Mouse (Mus musculus): ENCODE results near the gene Trio. TPM values are rescaled to one million over a fixed set of nuclear protein-coding genes. Genes with fewer than 3 reads are reported as not detected.

The Trio gene
- polyA plus RNA-seq, 1 experiment from 2014 or later: 44.7 TPM

DNA sequence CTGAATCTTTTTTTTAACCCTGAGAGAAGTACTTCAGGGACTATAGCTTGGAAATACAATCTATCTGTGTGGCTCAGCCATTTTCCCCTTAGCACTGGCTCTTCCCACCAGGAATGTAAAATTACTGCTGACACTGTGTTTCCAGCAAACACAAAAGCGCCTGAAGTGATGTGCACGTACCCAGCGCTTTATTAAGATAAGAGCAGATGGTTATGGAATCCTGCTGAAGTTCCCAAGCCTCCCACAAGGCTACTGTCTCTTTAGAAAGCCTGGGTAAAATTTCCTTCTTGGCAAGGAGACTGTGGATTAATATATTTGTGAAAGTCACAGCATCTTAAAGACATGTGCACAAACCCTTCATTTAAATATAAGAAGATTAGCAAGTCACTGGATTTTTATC, 141.8 kb downstream of the Trio start:
- H3K4me3 ChIP-seq: no peak overlapping the region
- H3K4me2 ChIP-seq (replicated peaks): no peak overlapping the region
- no peak overlapping the region for H3K9ac ChIP-seq (replicated peaks)
- 69% methylated on average over 3 of the region's 3 CpGs for WGBS
- H3K27me3 ChIP-seq: no peaks in the 10 kb centered on the region
- H3K9me3 ChIP-seq: no peaks in the 10 kb centered on the region
- peaks cover 17% of the 10 kb centered on the region for H3K36me3 ChIP-seq
- H3K27ac ChIP-seq (replicated peaks): no peak overlapping the region
- ATAC-seq (replicated peaks): no peak
- H3K4me1 ChIP-seq: peaks cover 5% of the 10 kb centered on the region; the same call in 1 of the 2 replicates

DNA sequence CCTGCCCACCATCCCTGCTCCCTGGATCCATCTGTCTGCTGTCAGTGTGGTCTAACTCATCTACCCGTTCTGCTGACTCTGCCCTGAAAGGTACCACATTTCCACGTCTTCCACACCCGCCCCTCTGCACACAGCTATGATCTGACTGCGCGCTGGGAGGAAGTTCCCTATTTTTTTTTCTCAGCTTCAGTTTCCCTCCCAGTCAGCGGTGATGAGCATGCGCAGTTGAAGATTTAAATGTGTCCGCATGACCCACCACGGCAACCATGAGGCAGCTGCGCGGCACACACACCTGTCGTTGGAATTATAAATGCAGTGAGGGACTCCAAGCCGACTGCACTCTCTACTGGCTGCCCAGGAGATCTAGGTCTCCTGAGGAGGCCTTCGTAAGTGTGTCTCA, 142.8 kb downstream of the Trio start:
- 93% methylated on average over 14 of the region's 14 CpGs for WGBS
- peaks cover 5% of the 10 kb centered on the region; the same call in 1 of the 2 replicates for H3K4me1 ChIP-seq
- H3K27me3 ChIP-seq: no peaks in the 10 kb centered on the region
- H3K9me3 ChIP-seq: no peaks in the 10 kb centered on the region
- H3K36me3 ChIP-seq: peaks cover 13% of the 10 kb centered on the region
- no peak overlapping the region for H3K27ac ChIP-seq (replicated peaks)
- no peak for ATAC-seq (replicated peaks)
- no peak overlapping the region for H3K4me3 ChIP-seq
- H3K4me2 ChIP-seq (replicated peaks): no peak overlapping the region
- no peak overlapping the region for H3K9ac ChIP-seq (replicated peaks)

DNA sequence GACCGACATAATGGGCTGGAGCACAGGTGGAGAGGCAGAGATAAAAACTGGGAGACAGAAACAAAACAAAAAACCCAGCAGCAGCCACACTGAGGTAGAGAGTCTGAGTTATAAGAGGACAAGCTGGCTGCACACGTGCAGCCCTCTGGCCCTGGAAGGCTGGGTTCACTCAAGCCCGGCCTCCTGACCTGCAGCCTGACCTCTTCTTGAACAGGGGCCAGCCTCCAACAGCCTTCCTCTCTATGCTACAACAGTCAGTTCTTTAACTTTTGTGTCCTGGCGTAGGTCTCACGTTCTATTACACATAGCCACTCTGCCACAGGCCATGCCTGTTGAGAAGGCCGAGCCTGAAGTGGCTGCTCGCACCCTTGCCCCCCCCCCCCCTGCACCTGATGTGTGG, 147.8 kb downstream of the Trio start:
- H3K36me3 ChIP-seq: peaks cover 25% of the 10 kb centered on the region
- H3K9me3 ChIP-seq: no peaks in the 10 kb centered on the region
- no peak for ATAC-seq (replicated peaks)
- no peaks in the 10 kb centered on the region for H3K27me3 ChIP-seq
- no peak overlapping the region for H3K4me2 ChIP-seq (replicated peaks)
- H3K27ac ChIP-seq (replicated peaks): no peak overlapping the region
- no peaks in the 10 kb centered on the region for H3K4me1 ChIP-seq
- WGBS: 78% methylated on average over 7 of the region's 7 CpGs
- H3K4me3 ChIP-seq: no peak overlapping the region
- no peak overlapping the region for H3K9ac ChIP-seq (replicated peaks)

DNA sequence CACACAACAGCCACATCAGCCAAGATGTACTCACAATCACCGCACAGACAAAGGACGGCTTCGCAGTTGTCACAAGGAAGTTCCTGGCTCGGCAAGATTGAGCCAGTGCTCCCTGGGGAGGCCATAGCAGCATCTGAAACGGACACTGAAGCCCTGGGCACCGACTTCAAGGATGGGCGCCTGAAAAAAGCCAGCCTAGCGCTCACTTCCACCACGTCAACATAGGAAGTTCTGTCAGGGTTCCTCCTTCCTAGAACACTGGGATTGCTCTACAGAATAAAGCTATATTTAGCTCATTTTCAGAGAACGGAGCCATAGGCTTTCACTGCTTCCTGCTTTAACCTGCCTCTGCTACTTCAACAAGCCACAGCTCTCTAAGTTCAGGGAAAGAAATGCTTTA, 149.3 kb downstream of the Trio start:
- Histone ChIP-seq H3K4me2 (replicated peaks) (no peak overlapping the region), H3K27ac (replicated peaks) (0 out of 2 replicates have a peak overlapping the region, but pooled peaks have one; percentile 3), H3K27me3 (no peaks in the 10 kb centered on the region), H3K9me3 (no peaks in the 10 kb centered on the region), H3K4me3 (no peak overlapping the region), H3K36me3 (peaks cover 25% of the 10 kb centered on the region), H3K9ac (replicated peaks) (no peak overlapping the region), H3K4me1 (no peaks in the 10 kb centered on the region)
- WGBS: 81% methylated on average over 10 of the region's 10 CpGs
- no peak for ATAC-seq (replicated peaks)

DNA sequence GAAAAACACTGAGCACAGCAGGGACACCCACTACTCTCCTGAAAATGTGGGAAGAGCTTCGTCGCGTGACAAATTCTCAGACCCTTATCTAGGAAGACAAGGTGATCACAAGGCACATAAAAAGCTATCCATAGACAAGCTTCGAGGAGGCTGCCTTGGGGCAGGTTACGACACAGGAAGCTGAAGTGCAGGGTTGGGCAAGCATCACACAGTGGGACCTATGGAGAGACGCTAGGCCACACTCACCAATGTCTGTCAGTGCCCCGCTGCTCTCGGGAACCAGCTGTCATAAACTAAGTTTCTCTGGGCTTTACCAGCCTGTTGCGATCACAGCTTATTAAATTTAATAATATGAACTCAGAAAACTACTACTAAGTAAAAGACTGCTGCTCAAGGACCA, 149.9 kb downstream of the Trio start:
- H3K27me3 ChIP-seq: no peaks in the 10 kb centered on the region
- H3K4me3 ChIP-seq: no peak overlapping the region
- ATAC-seq (replicated peaks): no peak
- WGBS: 90% methylated on average over 9 of the region's 9 CpGs
- H3K4me2 ChIP-seq (replicated peaks): no peak overlapping the region
- no peaks in the 10 kb centered on the region for H3K4me1 ChIP-seq
- H3K9ac ChIP-seq (replicated peaks): no peak overlapping the region
- no peaks in the 10 kb centered on the region for H3K9me3 ChIP-seq
- no peak overlapping the region for H3K27ac ChIP-seq (replicated peaks)
- H3K36me3 ChIP-seq: peaks cover 28% of the 10 kb centered on the region

DNA sequence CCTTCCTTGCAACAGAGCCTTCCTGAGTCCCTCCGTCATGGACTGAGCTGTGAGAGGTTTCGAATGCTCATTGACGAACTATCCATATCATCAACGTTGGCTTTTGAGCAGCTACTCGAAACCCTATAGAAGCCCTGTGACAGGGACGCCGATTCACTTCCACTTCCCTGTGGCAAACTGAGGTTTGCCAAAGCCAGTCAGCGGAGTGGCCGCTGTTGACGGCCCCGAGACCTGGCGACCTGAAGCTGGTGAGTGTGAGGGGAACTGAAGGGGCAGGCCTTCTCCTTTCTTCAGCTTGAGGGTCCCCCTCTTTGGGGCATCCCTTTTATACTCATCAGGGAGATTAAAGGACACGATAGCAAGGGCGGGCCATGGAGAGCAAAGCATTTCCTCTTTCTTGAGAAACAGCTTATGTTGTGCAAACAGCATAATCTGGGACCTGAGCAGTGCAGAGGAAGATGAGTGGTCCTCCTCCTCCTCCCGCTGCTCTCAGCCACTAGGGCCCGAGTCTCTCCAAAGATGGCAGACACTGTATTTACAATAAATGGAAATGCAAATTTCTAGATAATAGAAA, 151.8 kb downstream of the Trio start:
- no peak overlapping the region for H3K9ac ChIP-seq (replicated peaks)
- H3K36me3 ChIP-seq: peaks cover 32% of the 10 kb centered on the region
- no peak for ATAC-seq (replicated peaks)
- no peaks in the 10 kb centered on the region for H3K27me3 ChIP-seq
- no peak overlapping the region for H3K4me3 ChIP-seq
- 89% methylated on average over 16 of the region's 16 CpGs for WGBS
- H3K4me1 ChIP-seq: no peaks in the 10 kb centered on the region
- no peak overlapping the region for H3K27ac ChIP-seq (replicated peaks)
- H3K9me3 ChIP-seq: no peaks in the 10 kb centered on the region
- H3K4me2 ChIP-seq (replicated peaks): no peak overlapping the region

DNA sequence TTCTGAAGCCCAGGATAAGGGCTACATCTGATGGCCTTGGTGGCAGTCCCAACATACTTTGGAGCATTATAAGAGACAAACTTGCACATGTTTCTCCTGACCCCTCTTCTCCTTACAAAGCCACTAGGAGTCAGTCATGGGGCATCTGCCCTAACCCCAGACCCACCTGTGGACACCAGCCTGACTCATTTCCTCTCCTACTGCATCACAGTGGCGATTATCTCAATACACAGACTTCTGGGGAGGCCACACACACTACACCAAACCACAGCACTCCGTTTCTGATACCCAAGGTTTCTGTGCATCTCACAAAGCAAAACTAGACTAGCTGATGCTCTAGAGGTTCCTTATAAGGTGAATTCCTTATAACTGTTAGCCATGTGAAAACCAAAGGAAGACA, 153.4 kb downstream of the Trio start:
- H3K36me3 ChIP-seq: peaks cover 31% of the 10 kb centered on the region
- no peak overlapping the region for H3K27ac ChIP-seq (replicated peaks)
- no peak overlapping the region for H3K9ac ChIP-seq (replicated peaks)
- WGBS: 89% methylated on average over 2 of the region's 2 CpGs
- ATAC-seq (replicated peaks): no peak
- H3K4me1 ChIP-seq: no peaks in the 10 kb centered on the region
- no peak overlapping the region for H3K4me2 ChIP-seq (replicated peaks)
- no peaks in the 10 kb centered on the region for H3K27me3 ChIP-seq
- no peaks in the 10 kb centered on the region for H3K9me3 ChIP-seq
- H3K4me3 ChIP-seq: no peak overlapping the region

DNA sequence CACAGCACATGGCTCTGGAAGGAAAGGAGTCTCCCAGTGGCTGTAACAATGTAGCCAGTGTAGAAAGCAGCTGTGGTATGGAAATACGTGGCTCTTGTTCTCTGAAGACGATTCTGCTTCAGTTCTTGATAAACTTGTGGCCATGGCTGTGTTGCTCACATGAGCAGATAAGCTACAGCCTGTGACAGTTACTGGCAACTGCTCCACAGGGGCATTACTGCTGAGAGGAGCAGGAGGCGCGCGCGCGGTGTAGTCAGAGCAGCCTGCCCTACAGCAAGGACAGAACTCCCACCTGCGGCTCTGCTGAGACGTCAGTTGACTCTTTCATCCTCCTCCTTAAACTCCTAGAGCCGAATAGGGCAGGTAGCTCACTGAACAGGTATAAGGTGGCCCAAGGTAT, 153.9 kb downstream of the Trio start:
- WGBS: 94% methylated on average over 10 of the region's 10 CpGs

DNA sequence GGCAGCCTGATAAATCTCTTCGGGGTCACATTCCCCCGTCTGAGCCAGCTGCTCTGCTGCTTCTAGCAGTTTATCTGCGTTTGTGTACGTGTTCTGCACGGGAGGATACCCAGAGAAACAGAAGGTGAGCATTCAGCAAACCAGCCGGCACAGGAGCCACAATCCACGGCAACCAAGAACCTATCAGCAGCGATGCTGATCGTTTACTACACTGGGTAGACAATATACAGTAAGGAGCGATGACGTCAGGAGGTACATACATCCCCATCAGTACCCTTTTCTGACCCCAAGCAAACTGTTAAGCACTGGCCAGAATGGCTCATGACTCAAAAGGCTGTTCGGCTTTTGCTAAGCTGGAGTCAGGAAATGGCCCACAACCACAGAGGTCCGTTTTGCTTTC, 154.4 kb downstream of the Trio start:
- no peaks in the 10 kb centered on the region for H3K4me1 ChIP-seq
- WGBS: 89% methylated on average over 13 of the region's 13 CpGs
- H3K4me3 ChIP-seq: no peak overlapping the region
- H3K27me3 ChIP-seq: no peaks in the 10 kb centered on the region
- no peak overlapping the region for H3K4me2 ChIP-seq (replicated peaks)
- H3K9ac ChIP-seq (replicated peaks): no peak overlapping the region
- H3K27ac ChIP-seq (replicated peaks): no peak overlapping the region
- peaks cover 27% of the 10 kb centered on the region for H3K36me3 ChIP-seq
- H3K9me3 ChIP-seq: no peaks in the 10 kb centered on the region
- ATAC-seq (replicated peaks): no peak

More for the DNA sequence above, 153.9 kb downstream of the Trio start:
- Histone ChIP-seq H3K4me2 (replicated peaks) (no peak overlapping the region), H3K27ac (replicated peaks) (no peak overlapping the region), H3K36me3 (peaks cover 27% of the 10 kb centered on the region), H3K4me3 (no peak overlapping the region), H3K27me3 (no peaks in the 10 kb centered on the region), H3K4me1 (no peaks in the 10 kb centered on the region), H3K9me3 (no peaks in the 10 kb centered on the region), H3K9ac (replicated peaks) (no peak overlapping the region)
- no peak for ATAC-seq (replicated peaks)

DNA sequence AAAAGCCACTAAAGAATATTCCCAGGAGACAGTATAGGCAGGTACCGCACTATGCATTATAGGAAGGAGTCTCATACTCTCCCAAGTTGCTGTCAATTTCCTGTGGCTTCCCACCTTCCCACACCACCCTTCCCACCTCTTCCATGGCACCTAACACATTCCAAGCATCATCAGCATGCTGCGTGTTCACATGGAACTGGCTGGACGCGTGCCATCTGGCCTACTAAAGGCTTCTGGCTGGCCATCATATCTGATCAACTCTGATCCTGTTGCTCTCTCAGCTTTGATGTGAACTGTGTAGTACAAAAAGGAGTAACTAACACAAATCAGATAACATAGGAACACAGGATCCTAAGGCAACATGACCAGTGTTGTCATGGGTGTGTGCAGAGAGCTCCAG, 156.6 kb downstream of the Trio start:
- Histone ChIP-seq H3K27ac (replicated peaks) (no peak overlapping the region), H3K27me3 (no peaks in the 10 kb centered on the region), H3K4me1 (no peaks in the 10 kb centered on the region), H3K4me2 (replicated peaks) (no peak overlapping the region), H3K9me3 (no peaks in the 10 kb centered on the region), H3K4me3 (no peak overlapping the region), H3K36me3 (peaks cover 31% of the 10 kb centered on the region), H3K9ac (replicated peaks) (no peak overlapping the region)
- 90% methylated on average over 4 of the region's 4 CpGs for WGBS
- ATAC-seq (replicated peaks): no peak

DNA sequence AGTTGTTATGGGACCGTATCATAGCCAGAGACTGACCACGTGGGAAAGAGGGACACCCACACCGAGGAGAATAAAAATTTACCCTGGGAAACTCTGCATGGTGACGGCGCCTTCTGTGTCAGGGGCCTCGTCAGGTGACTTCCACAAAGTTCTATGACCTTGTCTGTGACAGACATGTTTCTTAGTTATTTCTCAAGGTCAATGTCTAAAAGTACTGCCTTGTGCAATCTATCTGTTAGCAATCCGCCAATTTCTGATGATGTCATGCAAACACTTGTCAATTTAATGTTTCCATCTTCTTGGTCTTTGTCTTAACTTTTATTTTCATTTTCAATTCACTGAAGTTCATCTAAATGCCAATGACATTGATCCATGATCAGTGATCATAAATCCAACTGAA, 157.8 kb downstream of the Trio start:
- no peak overlapping the region for H3K4me3 ChIP-seq
- no peaks in the 10 kb centered on the region for H3K9me3 ChIP-seq
- H3K36me3 ChIP-seq: peaks cover 31% of the 10 kb centered on the region
- ATAC-seq (replicated peaks): no peak
- H3K4me1 ChIP-seq: no peaks in the 10 kb centered on the region
- H3K4me2 ChIP-seq (replicated peaks): no peak overlapping the region
- no peak overlapping the region for H3K9ac ChIP-seq (replicated peaks)
- H3K27ac ChIP-seq (replicated peaks): no peak overlapping the region
- 92% methylated on average over 7 of the region's 7 CpGs for WGBS
- no peaks in the 10 kb centered on the region for H3K27me3 ChIP-seq

DNA sequence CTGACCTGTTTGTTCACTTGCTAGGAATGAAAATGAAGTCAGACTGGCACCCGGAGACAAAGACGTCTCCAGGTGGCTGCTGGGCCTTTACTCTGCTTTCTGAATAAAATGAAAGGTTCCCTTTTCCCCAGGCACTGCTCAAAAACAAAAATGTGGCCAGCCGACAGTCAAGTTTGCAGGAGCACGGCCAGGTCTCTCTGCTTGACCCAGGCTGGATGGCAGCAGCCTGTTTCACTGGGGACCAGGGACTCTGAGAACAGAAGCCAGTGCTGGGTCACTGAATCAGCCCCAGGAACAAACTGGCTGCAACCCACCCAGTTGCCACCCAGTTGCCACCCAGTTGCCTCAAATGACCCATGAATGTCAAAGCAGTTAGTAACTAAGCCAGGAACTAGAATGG, 159.2 kb downstream of the Trio start:
- 71% methylated on average over 4 of the region's 4 CpGs for WGBS
- Histone ChIP-seq H3K4me2 (replicated peaks) (no peak overlapping the region), H3K27me3 (no peaks in the 10 kb centered on the region), H3K4me3 (no peak overlapping the region), H3K27ac (replicated peaks) (no peak overlapping the region), H3K4me1 (no peaks in the 10 kb centered on the region), H3K9me3 (no peaks in the 10 kb centered on the region), H3K36me3 (peaks cover 36% of the 10 kb centered on the region), H3K9ac (replicated peaks) (no peak overlapping the region)
- ATAC-seq (replicated peaks): no peak

DNA sequence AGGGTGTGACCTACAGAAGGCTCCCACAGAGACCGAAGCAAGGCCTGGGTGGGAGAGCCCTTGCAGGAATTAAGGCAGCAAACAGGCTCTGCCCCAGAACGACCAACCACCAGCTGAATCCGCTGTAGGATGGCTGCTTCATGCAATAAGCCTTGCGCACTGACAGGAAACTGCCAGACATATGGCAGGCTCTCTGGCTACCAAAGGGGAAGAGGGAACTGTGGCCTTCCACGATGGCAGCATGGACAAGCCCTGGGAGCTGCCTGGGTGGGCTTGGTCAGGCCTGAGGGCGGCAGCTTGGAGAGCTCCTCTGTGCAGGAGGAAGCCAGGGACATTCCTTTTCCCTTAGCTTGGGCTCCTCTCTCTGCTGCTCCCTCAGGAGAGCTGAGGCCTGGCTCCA, 159.6 kb downstream of the Trio start:
- H3K4me1 ChIP-seq: no peaks in the 10 kb centered on the region
- 0 out of 2 replicates have a peak overlapping the region, but pooled peaks have one; percentile 23 for H3K27ac ChIP-seq (replicated peaks)
- H3K36me3 ChIP-seq: peaks cover 34% of the 10 kb centered on the region
- H3K4me2 ChIP-seq (replicated peaks): no peak overlapping the region
- no peak for ATAC-seq (replicated peaks)
- H3K4me3 ChIP-seq: no peak overlapping the region
- no peak overlapping the region for H3K9ac ChIP-seq (replicated peaks)
- 82% methylated on average over 6 of the region's 6 CpGs for WGBS
- H3K27me3 ChIP-seq: no peaks in the 10 kb centered on the region
- H3K9me3 ChIP-seq: no peaks in the 10 kb centered on the region

Data from forebrain, embryonic 15.5 days (tissue).